Mouse (Mus musculus): Measurements from ENCODE around the gene Sipa1.

Sipa1 gene

GRCm38 (mm10) chr19:5641641-5642040 lies 21.9 kb downstream of the Sipa1 start:
- DNase-seq = no peak

GRCm38 (mm10) chr19:5641021-5641420 lies 22.5 kb downstream of the Sipa1 start:
- DNase-seq = no peak

DNA sequence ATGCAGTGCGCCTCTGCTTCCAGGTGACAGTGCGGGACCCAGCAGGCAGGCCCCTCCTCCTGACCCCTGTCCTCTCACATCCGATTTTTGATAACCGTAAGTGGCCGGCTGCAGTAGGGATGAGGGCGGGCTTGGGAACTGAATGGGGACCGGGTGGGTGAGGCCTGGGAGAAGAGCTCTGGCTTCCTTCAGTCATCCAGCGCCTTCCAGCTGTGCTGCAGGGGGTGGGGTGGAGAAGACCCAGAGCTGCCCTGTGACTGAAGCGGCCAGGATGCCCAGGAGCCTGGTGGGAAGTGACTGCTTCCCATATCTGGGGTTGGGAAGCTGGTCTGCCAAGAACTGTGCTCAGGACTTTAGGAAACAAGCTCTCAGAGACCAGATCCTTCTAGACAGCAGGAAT lies 23.2 kb downstream of the Sipa1 start:
- DNase-seq = no peak

- DNase-seq = no peak
Measured at GRCm38 (mm10) chr19:5638416-5639005, 25.0 kb downstream of the Sipa1 start.

DNA sequence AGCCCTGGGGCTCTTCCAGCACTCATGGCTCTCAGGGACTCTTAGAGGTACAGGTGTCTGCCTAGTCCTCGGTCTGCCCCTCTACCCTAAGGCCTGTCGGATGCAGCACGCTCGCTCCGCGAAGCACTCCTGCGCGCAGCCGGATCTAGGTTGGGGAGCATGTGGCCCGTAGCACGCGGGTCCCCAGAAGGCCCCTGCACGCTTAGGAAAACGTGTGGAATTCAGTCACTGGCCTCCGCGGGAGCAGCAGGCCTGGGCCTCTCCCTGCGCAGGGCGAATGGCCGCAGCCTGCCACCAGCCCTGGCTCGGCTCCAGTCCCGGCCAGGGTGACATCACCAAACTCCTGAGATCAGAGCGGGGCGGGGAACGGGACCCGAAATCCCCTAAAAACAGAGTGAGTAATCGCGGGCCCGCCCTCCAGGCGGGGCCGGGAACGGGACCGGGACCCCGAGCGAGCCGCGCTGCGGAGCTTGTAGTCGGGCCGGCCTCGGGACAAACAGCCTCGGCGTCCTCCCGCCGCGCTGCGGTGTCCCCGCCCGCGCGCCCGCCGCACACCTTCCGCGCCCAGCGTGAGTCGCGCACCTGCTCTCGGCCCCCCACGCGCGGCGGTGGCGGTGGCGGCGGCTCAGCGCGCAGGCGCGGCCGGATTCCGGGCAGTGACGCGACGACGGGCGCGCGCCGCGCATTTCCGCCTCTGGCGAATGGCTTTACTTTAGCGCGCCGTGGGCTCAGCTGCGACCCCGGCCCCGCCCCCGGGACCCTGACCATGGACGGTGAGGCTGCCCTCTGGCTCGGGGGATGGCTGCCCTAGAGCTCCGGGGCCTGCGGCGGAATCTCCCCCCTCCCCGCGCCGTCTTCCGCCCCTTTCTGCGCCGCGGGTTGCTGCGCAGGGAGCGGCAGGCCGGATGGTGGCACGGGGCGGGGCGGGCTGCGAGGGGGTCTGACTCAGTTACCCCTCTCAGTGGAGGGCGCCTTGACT lies 26.1 kb downstream of the Sipa1 start, which contains the start of gene Rela:
Rela (plus strand) TSS at position 415 of the 979 bp plus-strand sequence.
- peak; percentile 81 to 92 for DNase-seq

DNA sequence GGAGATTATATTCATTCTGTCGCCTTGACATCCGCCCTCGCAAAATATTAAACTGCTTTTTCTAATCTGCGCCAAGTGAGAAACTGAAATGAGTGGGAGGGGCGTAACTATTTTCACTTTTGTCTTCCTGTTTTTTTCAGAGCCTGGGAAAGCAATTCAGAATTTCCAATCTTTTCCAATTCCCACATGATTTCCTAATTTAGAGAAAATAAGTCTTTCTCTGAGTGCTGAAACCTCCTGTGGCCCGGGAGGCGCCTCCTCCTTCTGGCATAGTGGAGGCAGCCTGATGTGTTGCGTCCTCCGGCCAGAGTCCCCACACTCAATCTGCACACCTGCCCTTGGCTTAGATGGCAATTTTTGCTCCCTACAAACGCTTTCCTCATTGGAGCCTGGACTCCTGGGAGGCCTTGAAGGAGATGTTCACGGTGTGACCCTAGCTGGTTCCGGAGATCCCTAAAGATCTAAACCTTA lies 26.9 kb downstream of the Sipa1 start:
- peak in 1 of 2 experiments; percentile 44 for DNase-seq

DNA sequence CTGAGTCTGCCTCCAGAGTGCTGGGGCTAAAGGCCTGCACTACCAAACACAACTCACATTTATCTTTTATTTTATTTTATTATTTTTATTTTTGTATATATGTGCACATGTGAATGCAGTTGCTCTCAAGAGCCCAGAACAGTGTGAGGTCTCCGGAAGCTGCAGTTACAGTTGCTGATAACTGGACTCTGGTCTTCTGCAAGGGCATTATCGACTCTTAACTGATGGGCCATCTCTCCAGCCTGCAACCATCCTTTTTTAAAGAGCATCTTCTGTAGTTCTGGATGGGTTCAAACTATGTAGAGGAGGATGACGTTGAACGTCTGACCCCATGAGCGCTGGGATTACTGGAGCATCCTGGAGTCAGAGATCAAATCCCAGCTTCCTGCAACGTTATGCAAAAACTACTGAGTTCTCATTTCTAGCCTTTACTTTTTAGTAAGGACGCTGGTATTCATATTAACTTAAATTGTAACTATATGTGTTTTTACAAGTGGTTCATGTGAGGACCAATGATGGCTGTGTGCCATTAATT lies 27.4 kb downstream of the Sipa1 start:
- no peak for DNase-seq

DNA sequence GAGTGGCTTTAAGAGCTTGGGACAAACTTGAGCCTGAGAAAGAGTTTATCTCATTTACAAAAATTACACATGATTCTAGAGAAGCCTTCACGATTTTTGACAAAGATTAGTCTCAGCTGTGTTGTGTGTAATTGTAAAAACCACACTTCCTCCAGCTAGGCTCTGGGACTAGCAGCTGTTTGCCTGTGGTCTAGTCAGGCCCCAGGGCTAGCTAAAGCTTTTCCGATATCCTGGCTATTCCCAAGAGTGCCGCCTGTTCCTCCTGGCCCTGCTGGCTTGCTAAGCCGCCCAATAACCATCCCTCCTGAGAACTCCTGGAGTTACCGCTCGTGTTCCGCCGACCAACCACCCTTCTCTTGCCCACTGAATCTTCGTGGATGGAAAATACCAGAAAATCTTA lies 31.4 kb downstream of the Sipa1 start:
- no peak for DNase-seq

- DNase-seq = no peak
Measured at GRCm38 (mm10) chr19:5629907-5630306, 33.6 kb downstream of the Sipa1 start.

GRCm38 (mm10) chr19:5625311-5625710 lies 38.2 kb downstream of the Sipa1 start:
- no peak for DNase-seq

GRCm38 (mm10) chr19:5621884-5622283 lies 41.6 kb downstream of the Sipa1 start:
- no peak for DNase-seq

DNA sequence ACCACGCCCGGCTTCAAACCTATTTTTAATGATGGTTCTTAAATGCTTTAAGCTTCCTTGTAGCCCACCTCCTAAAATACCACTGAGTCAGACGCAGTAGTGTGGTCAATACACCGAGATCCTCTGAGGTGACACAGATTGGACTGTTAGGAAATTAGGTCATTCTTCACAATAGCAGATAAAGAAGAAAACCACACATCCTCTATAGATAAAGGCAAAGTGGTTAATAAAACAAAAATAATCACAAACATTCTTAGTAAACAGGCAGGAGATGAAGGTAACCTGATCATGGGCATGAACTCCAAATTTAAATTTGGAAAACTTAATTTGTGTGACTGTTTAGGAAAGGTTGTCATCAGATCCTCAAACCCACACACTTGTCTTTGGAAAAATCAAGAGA lies 43.5 kb downstream of the Sipa1 start:
- no peak for DNase-seq

- DNase-seq = no peak
Measured at GRCm38 (mm10) chr19:5614953-5615352, 48.6 kb downstream of the Sipa1 start.

DNA sequence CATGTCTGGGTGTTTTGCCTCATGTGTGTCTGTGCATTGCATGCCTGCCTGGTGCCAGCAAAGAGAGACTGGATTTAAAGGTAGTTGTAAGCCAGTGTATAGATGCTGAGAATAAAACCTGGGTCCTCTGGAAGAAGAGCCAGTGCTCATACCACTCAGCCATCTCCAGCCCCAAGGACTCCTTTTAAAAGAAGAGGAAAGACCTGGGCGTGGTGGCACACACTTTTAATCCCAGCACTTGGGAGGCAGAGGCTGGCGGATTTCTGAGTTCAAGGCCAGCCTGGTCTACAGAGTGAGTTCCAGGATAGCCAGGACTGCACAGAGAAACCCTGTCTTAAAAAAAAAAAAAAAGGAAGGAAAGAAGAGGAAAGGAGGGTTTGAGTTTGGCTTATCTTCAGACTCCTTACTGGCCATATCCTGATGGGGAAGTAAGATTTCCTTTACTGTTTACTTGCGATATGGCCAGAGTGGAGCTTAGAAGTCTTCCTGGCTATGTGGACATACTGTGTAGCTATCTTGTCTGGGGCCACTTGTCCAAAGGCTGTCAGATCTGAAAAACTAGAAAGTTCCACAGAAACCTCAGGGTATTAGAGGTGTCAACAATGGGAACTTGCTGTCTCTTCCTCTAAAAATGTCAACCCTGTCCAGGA lies 50.6 kb downstream of the Sipa1 start:
- DNase-seq = no peak

DNA sequence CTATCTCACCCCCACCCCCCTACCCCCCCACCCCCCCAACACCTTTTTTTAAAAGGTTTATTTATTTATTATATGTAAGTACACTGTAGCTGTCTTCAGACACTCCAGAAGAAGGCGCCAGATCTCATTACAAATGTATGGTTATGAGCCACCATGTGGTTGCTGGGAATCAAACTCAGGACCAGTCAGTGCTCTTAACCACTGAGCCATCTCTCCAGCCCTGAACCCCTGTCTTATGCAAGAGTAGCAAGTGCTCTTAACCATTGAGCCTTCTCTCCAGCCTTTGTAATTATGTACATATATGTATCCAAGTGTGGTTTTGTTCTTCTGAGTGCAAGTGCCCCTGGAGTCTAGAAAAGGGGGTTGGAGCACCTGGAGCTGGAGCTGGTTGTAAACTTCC lies 51.5 kb downstream of the Sipa1 start:
- DNase-seq = no peak

DNA sequence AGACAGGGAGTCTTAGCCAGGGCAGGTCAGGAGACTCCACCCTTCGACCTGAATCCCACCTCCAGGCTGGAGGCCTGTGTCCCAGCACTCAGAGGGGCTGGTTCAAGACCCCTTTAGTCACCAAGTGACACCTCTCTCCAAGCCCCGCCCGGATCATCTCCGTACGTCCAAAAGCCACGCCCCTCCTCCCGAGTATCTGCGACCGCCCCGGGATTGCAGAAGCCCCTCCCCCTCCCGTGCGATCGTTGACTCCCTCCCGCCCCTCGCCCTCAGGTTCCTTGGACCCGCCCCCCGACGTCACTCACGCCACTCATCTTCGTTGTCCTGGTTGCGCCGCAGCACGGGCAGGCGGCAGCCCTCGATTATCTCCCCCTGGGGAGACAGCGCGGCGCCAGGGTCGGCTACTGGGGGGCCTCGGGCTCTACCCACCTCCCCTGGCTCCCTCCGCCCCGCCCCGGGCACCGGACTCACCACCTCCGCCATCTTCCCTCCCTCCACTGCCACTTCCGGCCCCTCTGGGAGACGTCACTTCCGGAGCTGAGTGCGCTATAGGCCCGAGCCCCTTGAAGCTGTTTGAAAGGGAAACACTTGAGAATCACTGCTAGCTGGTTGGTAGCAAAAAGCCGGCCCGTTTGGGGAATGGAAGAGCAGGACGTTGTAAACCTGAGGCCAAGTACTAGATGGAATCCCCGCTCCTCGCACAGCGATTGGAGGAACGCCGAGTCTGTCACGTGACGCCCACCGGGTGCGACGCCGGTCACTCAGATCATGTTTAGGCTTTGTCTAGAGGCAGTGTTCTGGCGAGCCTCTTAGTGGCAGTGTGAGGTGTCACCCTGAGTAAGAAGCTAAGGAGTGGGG lies 53.7 kb downstream of the Sipa1 start, which contains the start of gene Kat5:
Kat5 (minus strand) TSS at position 691 of the 858 bp plus-strand sequence.
- peak; percentile 83 to 91 for DNase-seq

DNA sequence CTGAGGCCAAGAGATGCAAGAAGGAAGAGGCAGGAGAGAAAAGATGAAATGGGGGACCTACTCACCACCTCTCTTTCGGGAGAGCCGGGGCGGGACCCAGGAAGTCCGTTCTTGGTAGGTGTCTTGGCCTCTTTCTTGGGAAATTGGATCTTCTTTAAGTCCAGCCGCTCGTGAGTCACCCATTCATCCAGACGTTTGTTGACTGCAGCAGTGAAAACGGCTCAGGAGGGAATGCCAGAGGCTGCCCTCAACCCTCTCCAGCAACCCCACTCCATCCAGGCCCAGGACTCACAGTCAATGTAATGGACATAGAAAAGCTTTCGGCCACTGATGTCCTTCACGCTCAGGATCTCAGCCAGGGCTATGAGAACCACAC lies 54.3 kb downstream of the Sipa1 start:
- DNase-seq = no peak

- no peak for DNase-seq
Measured at GRCm38 (mm10) chr19:5608707-5609106, 54.8 kb downstream of the Sipa1 start.

GRCm38 (mm10) chr19:5607705-5608410 lies 55.6 kb downstream of the Sipa1 start:
- no peak for DNase-seq

- DNase-seq = no peak
Measured at GRCm38 (mm10) chr19:5606196-5606595, 57.3 kb downstream of the Sipa1 start.

DNA sequence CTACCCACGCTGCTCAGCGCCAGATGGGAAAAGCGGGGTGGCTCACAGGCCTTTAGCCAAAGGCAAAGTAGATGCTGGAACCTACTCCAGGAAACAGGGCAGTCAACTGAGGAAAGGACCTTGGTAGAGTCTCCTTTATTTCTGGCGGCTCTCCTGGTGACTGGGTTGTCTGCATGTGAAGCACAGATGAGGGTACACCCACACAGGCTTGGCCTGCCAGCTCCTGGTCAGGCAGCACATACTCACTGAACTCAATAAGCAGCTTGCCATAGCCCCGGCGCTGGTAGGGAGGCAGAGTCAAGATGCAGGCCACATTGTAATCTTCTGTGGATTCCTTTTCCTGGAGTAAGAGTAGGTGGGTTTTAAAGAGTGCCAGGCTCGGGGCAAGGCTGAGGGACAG lies 58.4 kb downstream of the Sipa1 start:
- DNase-seq = no peak
